Mouse (Mus musculus) adrenal gland, adult 18-20 months (tissue): ENCODE measurements around the gene Alad. TPM values are rescaled to one million over a fixed set of nuclear protein-coding genes. Genes with fewer than 3 reads are reported as not detected.

Source experiments
- DNase-seq, 2 experiments: peaks; one replicate each; pipeline ENCODE4 v3.0.0; 2021 to 2022; ENCODE audit warnings: low spot score in 2 of 2
- total RNA-seq, 2 experiments: library from RNA; stranded (reverse); gene quantifications; 1 replicate in 1 of 2; 2 replicates in 1 of 2; pipeline ENCODE4 v1.2.3; 2021

The Alad gene
- total RNA-seq, 2 experiments from 2014 or later: 92.6 to 112 TPM

- no peak for DNase-seq
These were observed 1.1 kb downstream of the Alad start for GRCm38 (mm10) chr4:62518416-62519121.

GRCm38 (mm10) chr4:62517538-62518415 is 1.9 kb downstream of the Alad start:
- no peak for DNase-seq

- no peak for DNase-seq
These were observed 2.7 kb downstream of the Alad start for GRCm38 (mm10) chr4:62517046-62517445.

GRCm38 (mm10) chr4:62516579-62516978 is 3.1 kb downstream of the Alad start:
- no peak for DNase-seq

- peak in 1 of 2 experiments; percentile 53 for DNase-seq
These were observed 3.6 kb downstream of the Alad start for GRCm38 (mm10) chr4:62516079-62516478.

GRCm38 (mm10) chr4:62515490-62515889 is 4.2 kb downstream of the Alad start:
- no peak for DNase-seq

GRCm38 (mm10) chr4:62514995-62515394 is 4.7 kb downstream of the Alad start:
- DNase-seq: no peak

- DNase-seq: no peak
These were observed 5.7 kb downstream of the Alad start for GRCm38 (mm10) chr4:62513998-62514506.

GRCm38 (mm10) chr4:62509946-62510345 is 9.8 kb downstream of the Alad start:
- DNase-seq: peak; percentile 70 to 80

GRCm38 (mm10) chr4:62508839-62509238 is 10.9 kb downstream of the Alad start:
- no peak for DNase-seq

- DNase-seq: no peak
These were observed 12.9 kb downstream of the Alad start for GRCm38 (mm10) chr4:62506798-62507197.

- no peak for DNase-seq
These were observed 13.7 kb downstream of the Alad start for GRCm38 (mm10) chr4:62505991-62506390.

- no peak for DNase-seq
These were observed 16.2 kb downstream of the Alad start, which contains the start of gene Hdhd3 for GRCm38 (mm10) chr4:62503374-62503970. TSS of gene Hdhd3 (minus strand) at chr4:62503467.

GRCm38 (mm10) chr4:62502969-62503368 is 16.7 kb downstream of the Alad start:
- DNase-seq: no peak

GRCm38 (mm10) chr4:62501964-62502732 is 17.6 kb downstream of the Alad start:
- DNase-seq: peak; percentile 89 to 91

GRCm38 (mm10) chr4:62501534-62501933 is 18.2 kb downstream of the Alad start:
- no peak for DNase-seq

GRCm38 (mm10) chr4:62500799-62501198 is 18.9 kb downstream of the Alad start:
- DNase-seq: no peak

GRCm38 (mm10) chr4:62496815-62497214 is 22.9 kb downstream of the Alad start:
- peak; percentile 45 to 55 for DNase-seq

GRCm38 (mm10) chr4:62495946-62496345 is 23.8 kb downstream of the Alad start:
- no peak for DNase-seq

- DNase-seq: no peak
These were observed 25.5 kb downstream of the Alad start for GRCm38 (mm10) chr4:62494230-62494629.

GRCm38 (mm10) chr4:62492682-62493081 is 27.0 kb downstream of the Alad start:
- no peak for DNase-seq
